Mouse (Mus musculus): ENCODE data around the gene Ppp1r15b. TPM values are rescaled to one million over a fixed set of nuclear protein-coding genes. Genes with fewer than 3 reads are reported as not detected.

Gene Ppp1r15b
- total and polyA plus RNA-seq, 3 experiments, result 33.1 to 47.6 (median 47.5) TPM

DNA sequence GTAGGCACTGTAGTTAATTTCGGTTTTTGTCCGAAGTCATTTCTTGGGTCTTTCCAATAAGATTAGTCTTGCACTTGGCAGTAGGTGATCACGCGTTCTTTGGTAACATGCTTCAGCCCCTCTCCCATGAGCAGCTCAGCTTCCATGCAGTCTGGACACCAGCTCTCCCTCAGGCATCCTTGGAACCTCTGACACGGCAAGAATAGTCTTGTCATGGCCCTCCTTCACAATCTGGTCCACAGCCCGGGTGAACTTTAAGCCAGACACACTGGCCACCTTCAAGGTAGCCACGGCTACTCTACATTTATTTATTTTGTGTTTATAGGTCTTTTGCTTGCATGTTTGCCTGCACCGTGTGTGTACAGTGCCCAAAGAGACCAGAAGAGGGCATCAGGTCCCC, 17.2 kb downstream of the Ppp1r15b start:
- Histone ChIP-seq H3K9ac (ENCODE audit: insufficient read depth, low read depth) (no peak overlapping the region), H3K4me2 (ENCODE audit: insufficient read depth, low read depth, poor library complexity, severe bottlenecking) (no peak overlapping the region), H3K4me1 (ENCODE audit: control insufficient read depth in 1 of 2, insufficient read depth in 2 of 2) (peaks cover 6 to 11% of the 10 kb centered on the region in 2 experiments), H3K27me3 (replicated peaks) (no peaks in the 10 kb centered on the region), H3K79me2 (replicated peaks; ENCODE audit: control insufficient read depth, extremely low read depth, insufficient read depth, poor library complexity, severe bottlenecking) (no peaks in the 10 kb centered on the region), H3K4me3 (replicated peaks in 1 of 3; ENCODE audit: low read depth in 2 of 3, low read length in 2 of 3, poor library complexity in 1 of 3) (no peak overlapping the region), H3K9me3 (replicated peaks; ENCODE audit: low read length) (peaks cover 9% of the 10 kb centered on the region), H3K36me3 (replicated peaks in 1 of 2; ENCODE audit: control insufficient read depth in 1 of 2, insufficient read depth in 1 of 2, low read length in 1 of 2) (peaks cover 0 to 2% of the 10 kb centered on the region in 2 experiments), H3K27ac (ENCODE audit: insufficient read depth, low read depth) (no peak overlapping the region)
- DNase-seq (ENCODE audit: extremely low read depth), result no peak
- dilution Hi-C loops (cut with MboI; ENCODE audit: extremely low pct_ligation_motif_present, extremely low pct_unique_long_range_greater_than_20kb, low sequenced_read_pairs), result no loop called here
- TF ChIP-seq HCFC1 (IDR thresholded peaks at IDR 0.05; ENCODE audit: low read depth, low read length), result no peak
- TF ChIP-seq RAD21 (IDR thresholded peaks at IDR 0.05; ENCODE audit: low read depth, low read length), result no peak
- no peak for TF ChIP-seq MAZ (IDR thresholded peaks at IDR 0.05; ENCODE audit: low read depth, low read length)
- no peak for TF ChIP-seq ZMIZ1 (IDR thresholded peaks at IDR 0.05; ENCODE audit: low read depth, low read length)
- no peak for TF ChIP-seq ZKSCAN1 (IDR thresholded peaks at IDR 0.05; ENCODE audit: borderline replicate concordance, low read depth, low read length)
- no peak for TF ChIP-seq TCF12 (IDR thresholded peaks at IDR 0.05; ENCODE audit: low read depth, low read length)
- no peak for TF ChIP-seq SMC3 (IDR thresholded peaks at IDR 0.05; ENCODE audit: low read depth, low read length)
- TF ChIP-seq MAX (IDR thresholded peaks at IDR 0.05; ENCODE audit: low read length), result no peak
- no peak for TF ChIP-seq SIN3A (IDR thresholded peaks at IDR 0.05; ENCODE audit: low read length)
- TF ChIP-seq ETS1 (conservative IDR thresholded peaks at IDR 0.05; ENCODE audit: low read depth, low read length), result no peak
- no peak for TF ChIP-seq ZC3H11A (IDR thresholded peaks at IDR 0.05; ENCODE audit: low read depth, low read length)
- no peak for TF ChIP-seq MYC (IDR thresholded peaks at IDR 0.05; ENCODE audit: low read depth, low read length)
- TF ChIP-seq RCOR1 (conservative IDR thresholded peaks at IDR 0.05; ENCODE audit: low read depth, low read length), result no peak
- no peak for TF ChIP-seq ELF1 (IDR thresholded peaks at IDR 0.05; ENCODE audit: low read depth, low read length)
- TF ChIP-seq KAT2A (IDR thresholded peaks at IDR 0.05; ENCODE audit: insufficient replicate concordance, low read length), result no peak
- TF ChIP-seq USF1 (IDR thresholded peaks at IDR 0.05; ENCODE audit: low read depth, low read length), result no peak
- no peak for TF ChIP-seq MXI1 (IDR thresholded peaks at IDR 0.05; ENCODE audit: low read depth, low read length)
- TF ChIP-seq CTCF (conservative IDR thresholded peaks at IDR 0.05 in 1 of 2, IDR thresholded peaks at IDR 0.05 in 1 of 2; ENCODE audit: low read depth in 2 of 2, low read length in 2 of 2), result no peak
- TF ChIP-seq POLR2A (IDR thresholded peaks at IDR 0.05; ENCODE audit: low read depth, low read length), result no peak
- no peak for TF ChIP-seq TBP (conservative IDR thresholded peaks at IDR 0.05; ENCODE audit: low read depth, low read length)
- in situ Hi-C loops (cut with MboI; ENCODE audit: low pct_ligation_motif_present, low pct_unique_long_range_greater_than_20kb, low sequenced_read_pairs), result no loop called here

DNA sequence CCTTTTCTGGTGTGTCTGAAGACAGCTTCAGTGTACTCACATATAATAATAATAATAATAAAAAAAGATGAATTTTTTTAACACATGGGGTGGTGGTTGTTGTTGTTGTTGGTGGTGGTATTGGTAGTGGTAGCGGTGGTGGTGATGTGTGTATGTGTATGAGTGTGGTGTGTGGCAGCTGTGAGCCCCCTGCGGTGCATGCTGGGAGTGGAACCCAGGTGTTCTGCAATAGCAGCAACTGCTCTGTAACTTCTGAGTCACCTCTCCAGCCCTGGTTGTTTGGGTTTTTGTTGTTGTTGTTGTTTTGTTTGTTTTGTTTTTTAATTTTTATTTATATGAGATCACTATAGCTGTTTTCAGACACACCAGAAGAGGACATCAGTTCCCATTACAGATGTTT, 19.6 kb downstream of the Ppp1r15b start:
- in situ Hi-C loops (cut with MboI; ENCODE audit: low pct_ligation_motif_present, low pct_unique_long_range_greater_than_20kb, low sequenced_read_pairs) (no loop called here), dilution Hi-C loops (cut with MboI; ENCODE audit: extremely low pct_ligation_motif_present, extremely low pct_unique_long_range_greater_than_20kb, low sequenced_read_pairs) (no loop called here)
- Histone ChIP-seq H3K9me3 (replicated peaks; ENCODE audit: low read length) (peaks cover 9% of the 10 kb centered on the region), H3K27me3 (replicated peaks) (no peaks in the 10 kb centered on the region), H3K36me3 (replicated peaks in 1 of 2; ENCODE audit: control insufficient read depth in 1 of 2, insufficient read depth in 1 of 2, low read length in 1 of 2) (peaks cover 0 to 2% of the 10 kb centered on the region in 2 experiments), H3K4me3 (replicated peaks in 1 of 3; ENCODE audit: low read depth in 2 of 3, low read length in 2 of 3, poor library complexity in 1 of 3) (no peak overlapping the region), H3K4me1 (ENCODE audit: control insufficient read depth in 1 of 2, insufficient read depth in 2 of 2) (peaks cover 5 to 10% of the 10 kb centered on the region in 2 experiments), H3K9ac (ENCODE audit: insufficient read depth, low read depth) (no peak overlapping the region), H3K4me2 (ENCODE audit: insufficient read depth, low read depth, poor library complexity, severe bottlenecking) (no peak overlapping the region), H3K27ac (ENCODE audit: insufficient read depth, low read depth) (no peak overlapping the region), H3K79me2 (replicated peaks; ENCODE audit: control insufficient read depth, extremely low read depth, insufficient read depth, poor library complexity, severe bottlenecking) (no peaks in the 10 kb centered on the region)
- TF ChIP-seq KAT2A (IDR thresholded peaks at IDR 0.05; ENCODE audit: insufficient replicate concordance, low read length) (no peak), MAX (IDR thresholded peaks at IDR 0.05; ENCODE audit: low read length) (no peak), IRF4 (IDR thresholded peaks at IDR 0.05; ENCODE audit: low read depth, low read length) (no peak), UBTF (IDR thresholded peaks at IDR 0.05; ENCODE audit: low read depth, low read length) (no peak), ZNF384 (IDR thresholded peaks at IDR 0.05; ENCODE audit: low read depth, low read length) (no peak)
- no peak for DNase-seq (ENCODE audit: extremely low read depth)

Data from CH12.LX (cell line).